Mouse (Mus musculus) frontal cortex, adult (tissue): ENCODE measurements around the gene Desi1.

ENCODE experiments used
- ATAC-seq: cut with Nextera tagmentation; 2 replicates; pipeline ENCODE4 v1.9.2; 2017; ENCODE audit warnings: mild to moderate bottlenecking, moderate library complexity, mixed read lengths; ENCODE audit not compliant: low TSS enrichment

Desi1 gene

DNA sequence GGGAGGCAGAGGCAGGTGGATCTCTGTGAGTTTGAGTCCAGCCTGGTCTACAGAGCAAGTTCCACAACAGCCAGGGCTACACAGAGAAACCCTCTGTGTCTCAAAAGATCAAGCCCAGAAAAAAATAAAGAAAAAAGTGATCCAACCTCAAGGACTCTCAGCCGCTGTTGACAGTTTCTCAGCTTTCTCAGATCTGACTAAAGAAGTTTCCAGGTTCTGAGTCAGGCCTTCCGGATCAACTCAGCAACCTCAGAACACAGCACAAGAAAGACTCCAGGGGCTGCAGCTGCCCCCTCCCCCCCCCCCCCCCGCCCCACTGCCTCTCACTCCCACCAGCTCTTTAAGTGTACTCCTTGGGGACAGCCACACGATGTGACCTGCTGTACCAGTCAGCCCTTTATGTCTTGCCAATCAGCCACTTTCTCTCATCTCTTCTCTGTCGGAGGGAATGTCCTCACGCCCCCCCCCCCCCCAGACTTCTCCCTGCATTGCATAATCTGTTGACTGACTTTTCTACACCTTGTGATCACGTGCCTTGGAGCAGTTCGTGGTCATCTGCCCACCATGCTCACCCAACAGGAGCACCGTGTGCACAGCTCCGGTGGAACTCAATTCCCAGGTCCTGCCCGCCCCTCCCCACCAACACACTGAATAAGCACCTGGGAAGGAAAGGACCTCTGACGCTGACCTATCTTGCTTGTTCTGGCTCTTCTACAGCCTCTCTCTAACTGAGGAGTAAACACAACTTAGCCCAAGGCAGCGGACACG, 67.4 kb downstream of the Desi1 start:
- no peak for ATAC-seq

DNA sequence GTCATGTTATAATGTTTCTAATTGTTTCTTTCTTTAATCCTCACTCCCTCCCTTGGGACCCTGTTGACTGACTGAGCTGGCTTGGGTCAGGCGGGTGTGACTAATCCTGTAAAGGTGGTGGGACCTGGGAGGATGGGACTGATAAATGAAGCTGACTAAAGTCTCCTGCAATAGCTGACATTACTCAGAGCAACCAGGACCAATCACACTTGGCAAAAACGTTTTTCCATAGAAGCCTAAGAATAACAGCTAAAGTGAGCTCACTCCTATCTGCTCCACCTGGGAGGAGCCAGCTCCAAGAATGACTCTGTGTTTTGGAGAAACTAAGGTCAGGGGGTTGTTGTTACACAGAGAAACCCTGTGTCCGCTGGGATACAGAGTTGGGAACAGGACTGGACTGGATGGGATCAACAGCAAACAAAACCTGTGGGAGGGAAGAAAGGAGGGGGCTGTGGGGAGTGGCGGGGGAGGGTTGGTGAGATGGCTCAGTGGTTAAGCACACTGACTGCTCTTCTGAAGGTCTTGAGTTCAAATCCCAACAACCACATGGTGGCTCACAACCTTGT, 68.6 kb downstream of the Desi1 start:
- ATAC-seq = no peak

DNA sequence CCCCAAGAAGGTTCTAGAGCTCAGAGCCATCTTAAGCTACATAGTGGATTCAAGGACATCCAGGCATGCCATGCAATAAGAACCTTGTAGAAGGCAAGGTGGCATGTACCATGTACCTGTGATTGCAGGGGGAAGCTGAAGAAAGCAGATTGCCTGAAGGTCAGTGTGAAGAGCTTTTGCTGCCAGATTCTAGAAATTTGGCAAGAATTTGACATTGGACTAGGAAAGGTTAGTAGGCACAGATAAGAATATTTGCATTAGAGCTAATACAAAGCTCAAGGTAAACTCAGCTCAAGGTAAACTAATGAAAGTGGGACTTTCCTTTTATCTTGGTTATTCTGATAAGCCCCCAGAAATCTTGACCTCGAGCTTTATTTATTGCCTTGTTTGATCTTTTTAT, 69.4 kb downstream of the Desi1 start:
- ATAC-seq = no peak

DNA sequence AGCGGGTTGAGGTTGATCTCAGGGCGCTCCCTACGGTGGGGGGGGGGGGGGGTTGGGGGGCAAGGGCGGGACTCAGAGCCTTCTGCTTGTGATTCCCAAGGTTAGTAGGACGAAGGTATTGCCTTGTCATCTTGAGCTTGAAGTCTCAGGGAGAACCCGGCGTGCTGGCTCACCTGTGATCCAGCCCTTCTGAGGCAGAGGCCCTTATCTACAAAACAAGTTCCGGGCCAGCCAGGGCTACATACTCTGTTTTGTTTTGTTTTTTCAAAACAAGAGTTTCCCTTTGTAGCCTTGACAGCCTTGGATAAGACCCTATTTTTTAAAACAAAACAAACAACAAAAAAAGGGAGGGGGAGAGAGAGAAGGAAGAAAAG, 72.6 kb downstream of the Desi1 start:
- ATAC-seq = no peak

DNA sequence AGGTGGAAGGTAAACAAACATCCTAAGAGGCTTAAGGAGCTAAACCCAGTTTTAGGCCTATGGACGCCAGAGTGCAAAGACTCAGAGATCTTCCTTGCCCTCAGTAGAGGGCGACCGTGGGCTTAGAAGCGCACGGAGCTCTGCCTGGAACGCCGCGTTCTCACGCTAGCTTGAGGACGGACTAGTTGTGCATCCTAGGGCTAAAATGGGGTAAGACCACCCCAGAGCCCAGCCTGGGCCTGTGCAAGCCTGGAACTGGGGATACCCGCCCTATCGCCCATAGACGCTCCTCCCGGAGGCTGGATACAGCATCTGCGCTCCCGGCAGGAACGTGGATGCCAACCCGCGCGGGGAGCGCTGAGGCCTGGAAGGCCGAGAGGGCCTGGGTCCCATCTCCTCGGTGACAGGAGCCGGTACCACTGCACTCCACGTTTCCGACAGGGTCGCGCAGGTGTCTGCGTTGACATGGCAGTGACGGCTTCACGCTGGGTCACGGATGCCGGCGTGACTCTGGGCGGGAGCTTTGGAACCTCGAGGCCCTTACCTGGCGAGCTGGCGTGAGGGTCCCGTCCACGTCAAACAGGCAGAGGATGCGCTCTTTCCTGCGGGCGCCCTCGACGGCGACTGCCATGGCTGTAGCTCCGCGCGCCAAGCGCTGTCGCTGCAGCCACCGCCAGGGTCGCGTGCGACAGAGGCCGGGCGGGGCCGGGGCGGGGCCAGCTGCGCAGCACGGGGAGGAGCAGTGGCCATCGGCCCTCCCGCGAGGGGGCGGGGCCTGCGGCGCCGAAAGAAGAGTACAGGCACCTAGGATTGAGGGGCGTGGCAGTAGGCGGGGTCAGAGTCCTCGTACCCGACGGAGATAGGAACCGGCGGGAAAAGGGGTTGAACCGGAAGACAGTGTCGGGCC, 73.2 kb downstream of the Desi1 start, which contains the start of gene Pmm1:
TSS of gene Pmm1 (minus strand) at position 760 of the 907 bp plus-strand sequence.
- peak; percentile 90 for ATAC-seq

DNA sequence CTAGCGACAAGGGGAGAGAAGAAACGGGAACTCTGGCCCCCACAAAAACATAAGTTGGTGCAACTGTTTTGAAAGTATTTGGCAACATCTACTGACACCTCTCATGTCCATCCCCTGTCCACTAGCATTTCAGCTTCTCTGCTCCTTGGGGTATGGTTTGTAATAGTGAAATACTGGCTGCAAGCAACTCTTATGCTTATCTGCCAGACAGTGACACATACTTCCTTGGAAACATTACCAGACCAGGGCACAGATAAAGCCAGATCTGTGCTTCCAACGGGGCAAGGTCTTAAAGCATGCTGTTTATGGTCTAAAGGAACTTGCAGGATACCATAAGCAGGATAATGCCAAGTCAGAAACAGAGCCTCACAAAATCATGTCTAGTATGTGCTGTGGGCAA, 74.8 kb downstream of the Desi1 start:
- no peak for ATAC-seq

DNA sequence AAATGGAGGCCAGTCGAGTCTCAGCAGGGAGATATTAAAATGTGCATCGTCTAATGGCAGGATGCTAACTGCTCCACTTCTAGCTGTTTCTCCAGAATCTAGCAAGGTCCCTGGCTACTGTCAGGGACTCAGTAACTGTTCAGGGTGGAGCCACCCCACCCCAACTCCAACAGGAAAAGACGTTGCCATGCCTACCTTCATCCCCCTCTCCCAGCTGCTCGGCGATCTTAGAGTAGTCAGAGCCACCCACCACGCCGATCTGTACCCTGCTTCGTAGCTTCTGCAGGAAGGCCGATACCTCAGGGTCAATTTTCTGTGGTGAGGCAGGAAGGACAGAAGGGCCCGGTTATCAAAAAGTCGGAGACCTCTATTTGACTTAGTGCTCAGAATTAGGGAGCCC, 76.1 kb downstream of the Desi1 start:
- ATAC-seq = 0 out of 2 replicates have a peak, but pooled peaks have one; percentile 15

DNA sequence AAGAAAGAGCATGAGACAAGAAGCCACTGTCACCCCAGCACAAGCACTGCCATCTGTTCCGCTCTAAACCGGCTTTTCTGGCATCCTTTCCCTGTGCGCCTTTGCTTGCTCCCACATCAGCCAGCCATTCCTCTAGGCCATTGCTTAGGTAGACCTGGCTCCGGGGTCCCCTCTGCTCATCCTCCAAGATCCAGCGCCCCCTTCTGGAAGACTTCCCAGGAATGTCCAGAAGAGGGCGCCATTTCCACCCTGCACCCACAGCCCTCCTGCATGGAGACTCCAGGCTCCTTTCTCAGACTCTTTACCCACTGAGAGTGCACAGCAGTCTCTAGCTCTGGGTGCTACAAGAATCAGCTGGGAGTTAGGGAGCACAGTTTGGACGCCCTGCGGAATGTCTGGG, 77.2 kb downstream of the Desi1 start:
- ATAC-seq = peak; percentile 24; the same call in 1 of the 2 replicates

DNA sequence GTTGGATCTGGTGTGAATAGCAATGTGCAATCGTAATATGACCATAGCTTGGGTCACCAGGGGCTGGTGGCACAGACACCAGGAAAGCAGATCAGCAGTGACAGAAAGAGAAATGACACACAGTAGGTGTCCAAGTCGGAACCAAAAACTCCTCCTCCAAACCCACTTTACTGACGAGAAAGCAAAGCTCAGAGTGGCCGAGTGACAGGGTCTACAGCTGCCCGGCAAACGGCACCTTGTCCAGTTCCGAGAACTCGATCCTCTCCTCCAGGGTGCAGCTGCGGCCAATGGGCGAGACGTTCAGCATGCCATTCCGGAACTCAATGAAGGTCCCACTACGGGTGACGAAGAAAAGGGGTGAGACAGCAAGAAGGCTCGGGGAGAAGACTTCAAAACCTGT, 78.2 kb downstream of the Desi1 start:
- no peak for ATAC-seq

DNA sequence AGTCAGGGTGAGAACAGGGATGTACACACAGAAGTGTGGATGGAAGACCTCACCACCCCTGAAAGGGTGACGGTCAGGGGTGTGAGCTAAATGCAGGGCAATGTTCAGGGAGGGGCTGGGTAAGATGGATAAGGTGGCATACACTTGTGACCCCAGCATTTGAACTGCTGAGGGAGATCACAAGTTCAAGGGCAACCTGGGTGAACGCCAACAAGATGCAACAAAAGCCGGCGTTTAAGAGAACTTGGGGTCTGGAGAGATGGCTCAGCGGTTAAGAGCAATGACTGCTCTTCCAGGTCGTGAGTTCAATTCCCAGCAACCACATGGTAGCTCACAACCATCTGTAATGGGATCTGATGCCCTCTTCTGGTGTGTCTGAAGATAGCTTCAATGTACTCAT, 78.9 kb downstream of the Desi1 start:
- ATAC-seq = no peak

DNA sequence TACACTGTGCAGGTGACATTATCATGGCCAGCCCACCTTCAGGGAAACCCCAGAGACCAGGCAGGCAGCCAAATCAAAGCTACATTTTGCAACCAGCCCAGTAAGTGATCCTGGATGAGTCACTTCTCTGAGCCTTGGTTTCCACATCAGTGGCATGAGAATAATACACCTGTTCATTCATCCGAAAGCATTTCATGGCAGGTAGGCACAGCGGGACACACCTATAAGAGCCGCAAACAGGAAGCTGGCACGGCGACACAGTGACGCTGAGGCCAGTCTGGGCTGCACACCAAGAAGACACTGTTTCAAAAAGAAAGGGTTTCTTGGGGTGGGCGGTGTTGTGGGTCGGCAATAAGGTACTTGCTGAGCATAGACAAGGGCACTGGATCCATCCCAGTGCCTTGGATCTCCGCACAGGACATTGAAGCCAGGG, 79.5 kb downstream of the Desi1 start:
- ATAC-seq = no peak

DNA sequence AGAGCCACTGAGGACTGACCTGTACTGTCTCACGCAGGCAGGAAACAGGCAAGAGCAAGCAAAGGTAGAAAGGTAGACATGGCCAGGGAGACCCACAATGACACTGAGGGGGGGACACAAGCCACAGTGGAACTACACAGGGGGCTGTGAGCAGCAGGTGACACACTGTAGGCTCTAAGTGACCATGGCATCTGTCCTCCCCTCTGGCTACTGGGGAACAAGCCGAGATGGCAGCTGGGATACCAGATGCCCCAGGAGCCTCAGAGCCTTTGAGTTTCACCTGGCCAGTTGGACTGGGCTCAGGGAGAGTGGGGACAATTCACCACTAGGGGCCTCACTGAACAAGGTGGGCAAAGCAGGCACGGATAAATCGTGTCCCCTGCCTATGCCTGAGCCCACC, 81.4 kb downstream of the Desi1 start:
- no peak for ATAC-seq

DNA sequence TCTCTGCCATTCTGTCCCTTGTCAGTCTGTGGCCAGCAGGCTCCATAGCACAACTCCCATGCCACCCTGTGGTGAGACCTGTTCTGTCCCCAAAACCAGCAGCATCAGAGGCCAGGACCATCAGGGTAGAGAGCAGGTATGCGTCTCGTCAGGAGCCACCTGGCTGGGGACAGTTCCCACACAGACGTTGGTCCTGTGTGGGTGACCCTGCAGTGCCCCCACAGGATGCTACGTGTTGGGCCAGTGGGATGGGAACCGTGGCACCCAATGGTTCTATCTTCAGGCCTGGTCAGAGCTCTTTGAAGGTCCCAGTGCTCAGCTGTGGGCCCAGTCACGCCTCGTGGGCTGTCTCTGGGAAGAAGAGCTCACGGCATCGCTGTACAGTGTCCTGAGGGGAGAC, 82.5 kb downstream of the Desi1 start:
- no peak for ATAC-seq

DNA sequence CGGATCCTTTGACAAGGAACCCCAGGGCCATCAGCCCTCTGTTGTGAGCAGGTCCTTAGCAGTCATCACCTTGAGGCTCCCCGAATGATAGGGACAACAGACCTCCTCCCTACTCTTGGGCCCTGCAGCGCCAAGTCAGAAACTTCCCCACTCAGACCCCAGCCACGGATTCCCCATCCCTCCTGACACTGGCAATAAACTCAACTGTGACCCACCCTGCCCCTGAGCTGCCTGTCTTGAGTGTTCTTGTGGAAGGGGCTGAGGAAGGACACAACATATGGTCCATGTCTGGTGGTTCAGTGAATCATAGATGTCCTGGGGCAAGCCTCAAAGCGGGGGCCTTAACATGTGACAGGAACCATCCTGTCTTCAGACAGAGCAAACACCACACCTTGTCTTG, 82.9 kb downstream of the Desi1 start:
- no peak for ATAC-seq

DNA sequence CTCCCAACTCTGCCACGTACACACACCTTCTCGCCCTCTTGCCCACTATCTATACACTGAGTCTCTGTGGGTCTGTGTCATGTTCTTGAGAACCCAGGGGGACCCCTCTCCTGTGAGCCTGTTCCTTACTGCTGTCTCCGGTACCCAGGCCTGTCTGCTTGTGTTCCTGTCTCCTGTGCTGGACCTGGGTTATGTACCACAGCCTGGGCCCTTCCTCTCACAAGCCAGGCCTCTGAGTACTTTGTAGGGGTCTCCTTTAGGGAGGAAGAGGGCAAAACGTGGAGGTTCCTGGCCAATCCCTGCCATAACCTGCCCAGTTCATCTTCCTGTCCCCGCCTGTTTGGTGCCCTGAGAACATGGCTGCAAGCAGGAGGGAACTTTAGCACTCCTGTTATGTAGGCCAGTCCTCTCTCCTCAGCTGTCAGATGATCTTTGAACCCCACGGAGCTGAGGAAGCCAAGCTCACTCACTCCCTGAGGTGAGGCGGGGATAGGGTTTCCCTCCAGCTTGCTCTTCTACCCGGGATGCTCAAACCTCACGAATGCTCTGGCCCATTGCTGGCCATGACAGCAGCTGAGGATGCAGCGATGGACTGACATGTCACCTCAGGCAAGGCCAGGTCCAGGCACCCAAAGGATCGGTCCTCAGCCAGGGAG, 84.1 kb downstream of the Desi1 start:
- ATAC-seq = no peak

DNA sequence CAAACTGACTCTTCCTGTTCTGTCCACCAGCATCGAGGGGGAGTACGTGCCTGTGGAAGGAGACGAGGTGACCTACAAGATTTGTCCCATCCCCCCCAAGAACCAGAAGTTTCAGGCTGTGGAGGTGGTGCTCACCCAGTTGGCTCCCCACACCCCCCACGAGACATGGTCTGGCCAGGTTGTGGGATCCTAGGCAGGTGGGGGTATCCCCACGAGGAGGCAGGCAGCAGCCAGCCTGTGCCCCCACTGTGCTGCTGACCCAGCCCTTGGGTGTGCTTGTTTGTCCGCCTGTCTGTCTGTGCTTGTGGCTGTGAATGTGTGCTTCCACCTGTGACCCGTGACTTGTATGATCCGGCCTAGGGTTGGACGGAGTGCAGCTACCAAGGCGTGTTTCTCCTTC, 84.6 kb downstream of the Desi1 start:
- no peak for ATAC-seq

DNA sequence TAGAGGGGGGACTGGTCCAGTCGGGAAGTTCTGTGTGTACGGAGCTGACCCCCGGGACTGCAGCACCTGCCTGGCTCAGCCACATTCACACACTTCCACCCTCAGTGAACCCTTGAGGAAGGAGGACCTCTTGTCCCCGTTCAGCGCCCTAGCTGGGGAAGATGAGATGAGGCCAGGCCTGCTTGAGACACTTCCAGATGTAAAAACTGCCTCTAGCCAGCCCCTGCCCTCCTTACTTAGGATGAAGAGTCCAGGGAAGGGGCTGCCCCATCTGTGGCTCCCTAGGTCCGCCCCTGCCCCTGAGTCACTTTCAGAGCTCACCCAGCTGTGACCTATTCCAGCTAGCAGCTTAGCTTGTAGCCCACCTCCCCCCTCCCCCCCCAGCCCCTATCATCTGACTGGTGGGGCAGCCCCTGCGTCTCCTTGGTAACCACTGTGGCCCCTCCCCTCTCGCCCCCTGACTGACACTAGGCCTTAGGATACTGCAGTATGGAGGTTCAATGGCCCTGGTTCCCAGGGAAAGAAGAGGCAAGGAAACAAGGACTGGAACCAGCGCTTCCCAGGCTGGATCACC, 90.4 kb downstream of the Desi1 start:
- no peak for ATAC-seq
